9 mouse cellular contexts compared by ENCODE assay signal in genomic region chr10:84019381-84019780, GRCm38 (mm10).
DNase-seq lines count a peak whose midpoint lies in the region; ATAC-seq lines count a peak whose summit lies in the region.
"Had no signal": no experiment of that assay in that cellular context is flagged by ENCODE, and none has a peak within 500 bp of the region (broad histone marks: within the 10 kb centered on the region; RNA-seq: fewer than 3 reads in every experiment).

No protein-coding gene starts in this region.

- H3K4me3 ChIP-seq in neural tube, embryonic 15.5 days (replicated peaks) = no peak overlapping the region
- H3K4me3 ChIP-seq in liver, embryonic 13.5 days (replicated peaks) = no peak overlapping the region
- H3K4me3 ChIP-seq: embryonic facial prominence, embryonic 12.5 days had no signal

- H3K27ac ChIP-seq in neural tube, embryonic 15.5 days (replicated peaks) = no peak overlapping the region
- H3K27ac ChIP-seq in liver, embryonic 13.5 days = no peak overlapping the region
- H3K27ac ChIP-seq: embryonic facial prominence, embryonic 12.5 days had no signal

- H3K9me3 ChIP-seq in neural tube, embryonic 15.5 days (replicated peaks) = no peaks in the 10 kb centered on the region
- no peaks in the 10 kb centered on the region for H3K9me3 ChIP-seq in liver, embryonic 13.5 days (replicated peaks)
- H3K9me3 ChIP-seq: embryonic facial prominence, embryonic 12.5 days had no signal

- no peaks in the 10 kb centered on the region for H3K27me3 ChIP-seq in neural tube, embryonic 15.5 days (replicated peaks)
- H3K27me3 ChIP-seq in liver, embryonic 13.5 days = no peaks in the 10 kb centered on the region
- H3K27me3 ChIP-seq: embryonic facial prominence, embryonic 12.5 days had no signal

- no peaks in the 10 kb centered on the region for H3K36me3 ChIP-seq in neural tube, embryonic 15.5 days
- no peaks in the 10 kb centered on the region for H3K36me3 ChIP-seq in liver, embryonic 13.5 days
- H3K36me3 ChIP-seq: embryonic facial prominence, embryonic 12.5 days had no signal

- peak; percentile 67 for DNase-seq in neural tube, embryonic 10.5 days (ENCODE audit: extremely low spot score, low spot score)
- DNase-seq in cerebellum, adult 9-10 months = peak; percentile 76
- peak; percentile 72 for DNase-seq in gastrocnemius, adult 18-20 months (ENCODE audit: low spot score)
- DNase-seq in kidney, postnatal 36 days = peak; percentile 59 to 80
- peak; percentile 8 for DNase-seq in liver, embryonic 13.5 days
- peak; percentile 79 for DNase-seq in retina, postnatal 1 day
- DNase-seq in thymus, postnatal 4 days = peak; percentile 70

- 15% methylated on average over 9 of the region's 9 CpGs for WGBS in neural tube, embryonic 15.5 days
- 12% methylated on average over 9 of the region's 9 CpGs for WGBS in liver, embryonic 13.5 days (ENCODE audit: insufficient replicate concordance)

- H3K4me2 ChIP-seq in neural tube, embryonic 15.5 days = no peak overlapping the region
- H3K4me2 ChIP-seq in liver, embryonic 13.5 days = no peak overlapping the region
- H3K4me2 ChIP-seq: embryonic facial prominence, embryonic 12.5 days had no signal

- peaks cover 5% of the 10 kb centered on the region for H3K4me1 ChIP-seq in neural tube, embryonic 15.5 days
- no peaks in the 10 kb centered on the region for H3K4me1 ChIP-seq in liver, embryonic 13.5 days (replicated peaks)

- H3K9ac ChIP-seq in neural tube, embryonic 15.5 days (replicated peaks) = no peak overlapping the region
- no peak overlapping the region for H3K9ac ChIP-seq in liver, embryonic 13.5 days
- H3K9ac ChIP-seq: embryonic facial prominence, embryonic 12.5 days had no signal

- ATAC-seq in neural tube, embryonic 15.5 days (ENCODE audit: low FRiP score) = no peak
- no peak for ATAC-seq in liver, embryonic 13.5 days (ENCODE audit: low read depth)

Comparison
In these comparisons a context has a peak if more than half of its experiments do, and no peak if none do; other contexts are left out.
1. DNase-seq: peak in every context shown above with its lines; median percentile 79 in retina, postnatal 1 day; 76 in cerebellum, adult 9-10 months; 72 in gastrocnemius, adult 18-20 months; 70 in thymus, postnatal 4 days; 70 in kidney, postnatal 36 days; 67 in neural tube, embryonic 10.5 days; 8 in liver, embryonic 13.5 days.